Mouse (Mus musculus) kidney, embryonic 15.5 days (tissue): ENCODE measurements around the gene Csmd2. TPM values are rescaled to one million over a fixed set of nuclear protein-coding genes. Genes with fewer than 3 reads are reported as not detected.

Experiments
- ATAC-seq: fragments of 200-750 bp; cut with Nextera tagmentation; replicated peaks from 2 replicates; pipeline ENCODE4 v1.8.0; 2017; ENCODE audit warnings: moderate TSS enrichment; ENCODE audit not compliant: low FRiP score
- H3K27ac ChIP-seq: fragments of 300-500 bp; sonication (generic); 2 replicates; pipeline ENCODE4 v1.5.1; 2015; ENCODE audit warnings: mild to moderate bottlenecking, inconsistent platforms
- H3K27me3 ChIP-seq: fragments of 300-500 bp; sonication (generic); 2 replicates; pipeline ENCODE4 v1.6.1; 2015; ENCODE audit warnings: inconsistent platforms
- H3K36me3 ChIP-seq: fragments of 300-500 bp; sonication (generic); 2 replicates; pipeline ENCODE4 v1.6.1; 2015; ENCODE audit warnings: inconsistent platforms
- H3K4me1 ChIP-seq: fragments of 300-500 bp; sonication (generic); 2 replicates; pipeline ENCODE4 v1.6.1; 2015; ENCODE audit warnings: inconsistent platforms
- H3K4me2 ChIP-seq: fragments of 300-500 bp; sonication (generic); 2 replicates; pipeline ENCODE4 v1.6.1; 2015; ENCODE audit warnings: moderate library complexity, mild to moderate bottlenecking, inconsistent platforms
- H3K4me3 ChIP-seq: fragments of 300-500 bp; sonication (generic); replicated peaks from 2 replicates; pipeline ENCODE4 v1.5.1; 2015; ENCODE audit warnings: mild to moderate bottlenecking, inconsistent platforms
- H3K9ac ChIP-seq: fragments of 300-500 bp; sonication (generic); 2 replicates; pipeline ENCODE4 v1.6.1; 2015; ENCODE audit warnings: mild to moderate bottlenecking, inconsistent platforms
- H3K9me3 ChIP-seq: fragments of 300-500 bp; sonication (generic); replicated peaks from 2 replicates; pipeline ENCODE4 v1.6.1; 2016; ENCODE audit warnings: inconsistent platforms
- WGBS: fragments of 180-500 bp; shearing (Covaris S2); methylation state at CpG from one replicate; pipeline ENCODE4 v1.1.7; 2015; ENCODE audit warnings: mixed read lengths; 5-methylcytosine and 5-hydroxymethylcytosine counted together
- polyA plus RNA-seq: library from polyadenylated mRNA; unstranded; fragments of >200 nt; fragmentation: Nextera tagmentation; extraction: Ambion mirVana; gene quantifications from 2 replicates; pipeline ENCODE4 v1.2.1, GENCODE M21; 2015

The Csmd2 gene
- polyA plus RNA-seq, 1 experiment from 2014 or later: 0.23 TPM

GRCm38 (mm10) chr4:128152066-128152465 is 164.4 kb downstream of the Csmd2 start:
- Histone ChIP-seq H3K4me3 (no peak overlapping the region), H3K27ac (no peak overlapping the region), H3K4me2 (no peak overlapping the region), H3K9me3 (no peaks in the 10 kb centered on the region), H3K4me1 (no peaks in the 10 kb centered on the region), H3K27me3 (no peaks in the 10 kb centered on the region), H3K9ac (no peak overlapping the region), H3K36me3 (no peaks in the 10 kb centered on the region)
- WGBS: 66% methylated on average over 3 of the region's 3 CpGs
- ATAC-seq: no peak

GRCm38 (mm10) chr4:128153144-128153543 is 165.5 kb downstream of the Csmd2 start:
- Histone ChIP-seq H3K27me3 (no peaks in the 10 kb centered on the region), H3K27ac (no peak overlapping the region), H3K4me2 (no peak overlapping the region), H3K36me3 (no peaks in the 10 kb centered on the region), H3K9me3 (no peaks in the 10 kb centered on the region), H3K4me1 (no peaks in the 10 kb centered on the region), H3K9ac (no peak overlapping the region), H3K4me3 (no peak overlapping the region)
- WGBS: 87% methylated on average over 4 of the region's 4 CpGs
- no peak for ATAC-seq

DNA sequence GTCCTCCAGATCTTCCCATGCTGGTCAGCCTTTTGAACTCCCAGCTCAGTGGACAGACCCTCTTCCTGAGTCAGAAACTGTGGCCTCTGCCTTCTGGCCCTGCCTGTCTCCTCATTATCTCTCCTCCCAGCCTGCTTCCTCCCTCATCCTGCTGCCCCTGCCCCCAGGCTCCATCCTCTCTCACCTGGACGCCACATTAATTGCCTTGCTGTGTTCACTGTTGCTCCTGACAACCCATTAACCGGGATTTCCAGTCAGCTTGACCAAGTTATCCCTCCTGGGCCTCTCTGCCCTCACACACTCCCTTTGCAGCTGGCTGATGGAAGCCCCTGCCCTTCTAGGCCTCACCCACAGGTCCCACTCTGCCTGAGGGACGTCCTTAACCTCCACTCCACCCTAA is 167.6 kb downstream of the Csmd2 start:
- H3K4me1 ChIP-seq: no peaks in the 10 kb centered on the region
- no peak for ATAC-seq
- no peak overlapping the region for H3K9ac ChIP-seq
- no peaks in the 10 kb centered on the region for H3K36me3 ChIP-seq
- no peak overlapping the region for H3K4me3 ChIP-seq
- H3K4me2 ChIP-seq: no peak overlapping the region
- H3K27ac ChIP-seq: no peak overlapping the region
- no peaks in the 10 kb centered on the region for H3K9me3 ChIP-seq
- 27% methylated on average over 3 of the region's 3 CpGs for WGBS
- no peaks in the 10 kb centered on the region for H3K27me3 ChIP-seq

DNA sequence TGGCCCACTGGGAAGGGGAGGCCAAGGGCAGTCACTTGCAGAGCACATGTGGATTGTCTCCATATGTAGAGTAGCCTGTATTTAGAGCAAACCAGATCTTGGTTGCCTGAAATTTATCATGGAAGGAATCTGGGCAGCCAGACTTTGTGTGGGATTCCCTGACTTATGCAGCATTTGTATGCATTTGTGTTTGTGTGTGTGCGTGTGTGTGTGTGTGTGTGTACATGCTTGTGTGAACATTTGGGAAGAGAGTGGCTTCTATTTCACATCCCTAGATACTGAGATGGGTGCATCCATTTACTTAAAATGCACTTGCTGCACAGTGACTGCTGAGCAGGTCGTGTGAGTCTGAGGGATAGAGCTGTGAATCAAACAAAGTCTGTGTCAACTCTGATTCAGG is 173.0 kb downstream of the Csmd2 start:
- Histone ChIP-seq H3K4me3 (no peak overlapping the region), H3K36me3 (no peaks in the 10 kb centered on the region), H3K9me3 (no peaks in the 10 kb centered on the region), H3K27ac (no peak overlapping the region), H3K4me1 (0 out of 2 replicates have a peak, but pooled peaks cover 3% of the 10 kb centered on the region), H3K9ac (no peak overlapping the region), H3K27me3 (no peaks in the 10 kb centered on the region), H3K4me2 (no peak overlapping the region)
- no peak for ATAC-seq
- 73% methylated on average over 2 of the region's 2 CpGs for WGBS

GRCm38 (mm10) chr4:128170181-128170580 is 182.5 kb downstream of the Csmd2 start:
- Histone ChIP-seq H3K27ac (no peak overlapping the region), H3K9ac (no peak overlapping the region), H3K4me1 (no peaks in the 10 kb centered on the region), H3K4me3 (no peak overlapping the region), H3K4me2 (no peak overlapping the region), H3K36me3 (no peaks in the 10 kb centered on the region), H3K27me3 (no peaks in the 10 kb centered on the region), H3K9me3 (no peaks in the 10 kb centered on the region)
- 92% methylated on average over 8 of the region's 8 CpGs for WGBS
- ATAC-seq: no peak

GRCm38 (mm10) chr4:128171233-128171632 is 183.6 kb downstream of the Csmd2 start:
- no peak for ATAC-seq
- H3K4me2 ChIP-seq: no peak overlapping the region
- no peaks in the 10 kb centered on the region for H3K4me1 ChIP-seq
- no peaks in the 10 kb centered on the region for H3K36me3 ChIP-seq
- no peaks in the 10 kb centered on the region for H3K27me3 ChIP-seq
- H3K9ac ChIP-seq: no peak overlapping the region
- WGBS: 86% methylated on average over 9 of the region's 9 CpGs
- H3K27ac ChIP-seq: no peak overlapping the region
- H3K9me3 ChIP-seq: no peaks in the 10 kb centered on the region
- no peak overlapping the region for H3K4me3 ChIP-seq

GRCm38 (mm10) chr4:128171701-128172100 is 184.0 kb downstream of the Csmd2 start:
- ATAC-seq: no peak

GRCm38 (mm10) chr4:128178974-128179373 is 191.3 kb downstream of the Csmd2 start:
- no peaks in the 10 kb centered on the region for H3K4me1 ChIP-seq
- no peak overlapping the region for H3K4me2 ChIP-seq
- WGBS: 94% methylated on average over 8 of the region's 8 CpGs
- no peaks in the 10 kb centered on the region for H3K36me3 ChIP-seq
- no peaks in the 10 kb centered on the region for H3K9me3 ChIP-seq
- no peak for ATAC-seq
- H3K9ac ChIP-seq: no peak overlapping the region
- no peak overlapping the region for H3K27ac ChIP-seq
- H3K4me3 ChIP-seq: no peak overlapping the region
- H3K27me3 ChIP-seq: no peaks in the 10 kb centered on the region

More at GRCm38 (mm10) chr4:128171701-128172100, 184.0 kb downstream of the Csmd2 start:
- WGBS: 86% methylated on average over 1 of the region's 1 CpGs
- Histone ChIP-seq H3K4me3 (no peak overlapping the region), H3K36me3 (no peaks in the 10 kb centered on the region), H3K27ac (no peak overlapping the region), H3K9ac (no peak overlapping the region), H3K4me2 (no peak overlapping the region), H3K4me1 (no peaks in the 10 kb centered on the region), H3K9me3 (no peaks in the 10 kb centered on the region), H3K27me3 (no peaks in the 10 kb centered on the region)

GRCm38 (mm10) chr4:128179581-128179980 is 191.9 kb downstream of the Csmd2 start:
- 73% methylated on average over 2 of the region's 2 CpGs for WGBS
- ATAC-seq: no peak
- H3K27me3 ChIP-seq: no peaks in the 10 kb centered on the region

GRCm38 (mm10) chr4:128184747-128185146 is 197.1 kb downstream of the Csmd2 start:
- Histone ChIP-seq H3K4me2 (no peak overlapping the region), H3K4me3 (no peak overlapping the region), H3K9me3 (no peaks in the 10 kb centered on the region), H3K27ac (no peak overlapping the region), H3K27me3 (no peaks in the 10 kb centered on the region), H3K36me3 (no peaks in the 10 kb centered on the region), H3K9ac (no peak overlapping the region), H3K4me1 (no peaks in the 10 kb centered on the region)
- WGBS: 83% methylated on average over 1 of the region's 1 CpGs
- ATAC-seq: no peak

More at GRCm38 (mm10) chr4:128179581-128179980, 191.9 kb downstream of the Csmd2 start:
- H3K4me2 ChIP-seq: no peak overlapping the region
- H3K4me3 ChIP-seq: no peak overlapping the region
- H3K36me3 ChIP-seq: no peaks in the 10 kb centered on the region
- no peak overlapping the region for H3K27ac ChIP-seq
- H3K9me3 ChIP-seq: no peaks in the 10 kb centered on the region
- H3K4me1 ChIP-seq: no peaks in the 10 kb centered on the region
- no peak overlapping the region for H3K9ac ChIP-seq

GRCm38 (mm10) chr4:128194454-128194853 is 206.8 kb downstream of the Csmd2 start:
- Histone ChIP-seq H3K36me3 (no peaks in the 10 kb centered on the region), H3K9me3 (no peaks in the 10 kb centered on the region), H3K4me1 (no peaks in the 10 kb centered on the region), H3K9ac (no peak overlapping the region), H3K27me3 (no peaks in the 10 kb centered on the region), H3K4me2 (no peak overlapping the region), H3K4me3 (no peak overlapping the region), H3K27ac (no peak overlapping the region)
- 78% methylated on average over 8 of the region's 8 CpGs for WGBS
- ATAC-seq: no peak

DNA sequence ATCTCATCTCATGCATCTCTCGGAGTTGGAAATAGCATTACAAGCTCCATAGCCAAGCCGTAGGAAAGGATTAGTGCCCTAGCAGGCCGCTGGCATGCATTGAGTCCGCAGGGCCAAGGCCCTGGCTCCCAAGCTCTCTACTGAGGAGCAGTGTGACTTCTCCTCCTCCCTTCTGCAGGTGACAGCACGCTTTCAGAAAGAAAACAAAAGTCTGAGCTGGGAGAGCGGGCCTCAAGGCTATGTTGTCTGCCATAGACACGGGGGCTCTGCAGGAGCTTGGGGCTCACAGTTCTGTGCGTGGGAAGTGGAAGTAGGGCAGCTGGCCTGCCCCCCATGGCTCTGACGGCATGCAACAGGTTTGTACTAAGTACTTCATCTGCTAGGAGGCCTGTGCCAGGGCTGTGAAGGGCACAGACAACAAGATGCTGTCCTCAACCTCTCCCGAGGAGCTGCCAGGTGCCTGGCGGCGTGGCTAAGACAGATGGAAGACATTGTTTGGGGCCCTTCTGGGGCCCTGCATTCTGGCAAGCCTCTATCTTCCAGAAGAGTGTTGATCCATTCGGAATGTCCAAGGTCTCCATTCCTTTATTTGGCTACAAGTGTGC is 230.4 kb downstream of the Csmd2 start:
- H3K27ac ChIP-seq: no peak overlapping the region
- no peak overlapping the region for H3K4me3 ChIP-seq
- H3K9ac ChIP-seq: no peak overlapping the region
- H3K4me2 ChIP-seq: no peak overlapping the region
- H3K4me1 ChIP-seq: no peaks in the 10 kb centered on the region
- H3K27me3 ChIP-seq: no peaks in the 10 kb centered on the region
- no peak for ATAC-seq
- no peaks in the 10 kb centered on the region for H3K36me3 ChIP-seq
- H3K9me3 ChIP-seq: no peaks in the 10 kb centered on the region
- WGBS: 76% methylated on average over 13 of the region's 13 CpGs

DNA sequence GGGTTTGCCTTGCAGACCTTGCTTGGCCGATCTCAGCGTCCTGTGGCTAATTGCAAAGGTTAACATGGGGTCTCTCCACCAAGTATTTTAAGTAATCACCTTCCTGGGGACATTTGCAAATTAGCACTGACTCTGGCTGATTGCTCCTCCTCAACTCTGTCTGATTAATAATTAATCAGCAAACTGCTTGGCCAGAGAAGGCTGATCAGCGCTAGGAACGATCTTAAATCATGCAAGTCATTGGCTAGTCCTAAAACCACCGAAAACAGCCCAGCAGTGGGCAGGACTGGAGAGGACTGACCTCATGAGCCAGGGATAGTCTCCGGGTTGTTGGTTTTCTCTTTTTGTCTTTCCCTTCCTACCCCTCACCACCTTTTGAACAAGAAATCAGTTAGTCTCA is 236.8 kb downstream of the Csmd2 start:
- Histone ChIP-seq H3K36me3 (no peaks in the 10 kb centered on the region), H3K4me2 (no peak overlapping the region), H3K27ac (no peak overlapping the region; the same call in none of the 2 replicates), H3K27me3 (no peaks in the 10 kb centered on the region), H3K4me1 (peaks cover 21% of the 10 kb centered on the region), H3K9ac (no peak overlapping the region), H3K9me3 (no peaks in the 10 kb centered on the region), H3K4me3 (no peak overlapping the region)
- WGBS: 44% methylated on average over 6 of the region's 6 CpGs
- ATAC-seq: peak; percentile 74; the same call in 1 of the 2 replicates
